Mouse (Mus musculus): ENCODE measurements around the gene 2010003K11Rik. TPM values are rescaled to one million over a fixed set of nuclear protein-coding genes. Genes with fewer than 3 reads are reported as not detected.

2010003K11Rik gene
- total and polyA plus RNA-seq, 3 experiments = not detected

DNA sequence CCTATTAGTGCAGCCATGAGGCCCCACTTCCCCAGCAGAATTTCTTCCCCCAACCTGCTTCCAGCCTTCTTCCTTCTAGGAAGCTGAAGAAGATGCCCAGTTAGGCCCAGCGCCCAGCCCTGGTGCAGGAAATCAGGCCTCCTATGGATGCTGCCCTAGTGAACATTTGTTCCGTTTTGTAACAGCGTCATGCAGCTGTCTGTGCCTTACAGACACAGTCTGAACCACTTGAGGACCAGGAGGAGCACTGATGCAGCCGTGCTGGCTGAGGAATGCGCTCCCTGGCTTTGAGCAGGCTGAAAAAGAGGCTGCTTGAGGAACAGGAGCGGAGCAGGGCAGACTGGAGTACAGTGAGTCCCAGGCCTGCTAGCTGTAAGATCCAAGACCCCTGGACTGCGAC is 3.7 kb downstream of the 2010003K11Rik start:
- Histone ChIP-seq H3K4me2 (ENCODE audit: insufficient read depth, low read depth, poor library complexity, severe bottlenecking) (no peak overlapping the region), H3K27me3 (replicated peaks) (peaks cover 2% of the 10 kb centered on the region), H3K9me3 (replicated peaks; ENCODE audit: low read length) (no peaks in the 10 kb centered on the region), H3K9ac (ENCODE audit: insufficient read depth, low read depth) (no peak overlapping the region), H3K4me1 (ENCODE audit: control insufficient read depth in 1 of 2, insufficient read depth in 2 of 2) (peaks cover 0 to 15% of the 10 kb centered on the region in 2 experiments; a peak in 2 of 4 replicates), H3K79me2 (replicated peaks; ENCODE audit: control insufficient read depth, extremely low read depth, insufficient read depth, poor library complexity, severe bottlenecking) (no peaks in the 10 kb centered on the region), H3K36me3 (replicated peaks in 1 of 2; ENCODE audit: control insufficient read depth in 1 of 2, insufficient read depth in 1 of 2, low read length in 1 of 2) (no peaks in the 10 kb centered on the region), H3K27ac (ENCODE audit: insufficient read depth, low read depth) (no peak overlapping the region), H3K4me3 (replicated peaks in 1 of 3; ENCODE audit: low read depth in 2 of 3, low read length in 2 of 3, poor library complexity in 1 of 3) (no peak overlapping the region)
- dilution Hi-C loops (cut with MboI; ENCODE audit: extremely low pct_ligation_motif_present, extremely low pct_unique_long_range_greater_than_20kb, low sequenced_read_pairs) = no loop called here
- DNase-seq (ENCODE audit: extremely low read depth) = no peak
- in situ Hi-C loops (cut with MboI; ENCODE audit: low pct_ligation_motif_present, low pct_unique_long_range_greater_than_20kb, low sequenced_read_pairs) = loop anchor here (5.0 to 25.0 kb wide), 4 partner anchors 130 to 493 kb away; partner anchors contain the start of genes Ctsf, Npas4 and Rce1
- TF ChIP-seq POLR2AphosphoS2 (IDR thresholded peaks at IDR 0.05; ENCODE audit: low read depth, low read length) = no peak
- no peak for TF ChIP-seq PAX5 (IDR thresholded peaks at IDR 0.05; ENCODE audit: low read length)
- no peak for TF ChIP-seq HCFC1 (IDR thresholded peaks at IDR 0.05; ENCODE audit: low read depth, low read length)
- TF ChIP-seq GABPA (IDR thresholded peaks at IDR 0.05; ENCODE audit: insufficient replicate concordance, low read depth, low read length) = no peak
- no peak for TF ChIP-seq MAX (IDR thresholded peaks at IDR 0.05; ENCODE audit: low read length)
- no peak for TF ChIP-seq MEF2A (IDR thresholded peaks at IDR 0.05; ENCODE audit: borderline replicate concordance, low read depth, low read length)
- TF ChIP-seq ZKSCAN1 (IDR thresholded peaks at IDR 0.05; ENCODE audit: borderline replicate concordance, low read depth, low read length) = no peak
- no peak for TF ChIP-seq USF2 (conservative IDR thresholded peaks at IDR 0.05; ENCODE audit: low read depth, low read length)
- no peak for TF ChIP-seq ZNF384 (IDR thresholded peaks at IDR 0.05; ENCODE audit: low read depth, low read length)
- TF ChIP-seq TCF12 (IDR thresholded peaks at IDR 0.05; ENCODE audit: low read depth, low read length) = no peak
- no peak for TF ChIP-seq ETS1 (conservative IDR thresholded peaks at IDR 0.05; ENCODE audit: low read depth, low read length)
- no peak for TF ChIP-seq TBP (conservative IDR thresholded peaks at IDR 0.05; ENCODE audit: low read depth, low read length)

DNA sequence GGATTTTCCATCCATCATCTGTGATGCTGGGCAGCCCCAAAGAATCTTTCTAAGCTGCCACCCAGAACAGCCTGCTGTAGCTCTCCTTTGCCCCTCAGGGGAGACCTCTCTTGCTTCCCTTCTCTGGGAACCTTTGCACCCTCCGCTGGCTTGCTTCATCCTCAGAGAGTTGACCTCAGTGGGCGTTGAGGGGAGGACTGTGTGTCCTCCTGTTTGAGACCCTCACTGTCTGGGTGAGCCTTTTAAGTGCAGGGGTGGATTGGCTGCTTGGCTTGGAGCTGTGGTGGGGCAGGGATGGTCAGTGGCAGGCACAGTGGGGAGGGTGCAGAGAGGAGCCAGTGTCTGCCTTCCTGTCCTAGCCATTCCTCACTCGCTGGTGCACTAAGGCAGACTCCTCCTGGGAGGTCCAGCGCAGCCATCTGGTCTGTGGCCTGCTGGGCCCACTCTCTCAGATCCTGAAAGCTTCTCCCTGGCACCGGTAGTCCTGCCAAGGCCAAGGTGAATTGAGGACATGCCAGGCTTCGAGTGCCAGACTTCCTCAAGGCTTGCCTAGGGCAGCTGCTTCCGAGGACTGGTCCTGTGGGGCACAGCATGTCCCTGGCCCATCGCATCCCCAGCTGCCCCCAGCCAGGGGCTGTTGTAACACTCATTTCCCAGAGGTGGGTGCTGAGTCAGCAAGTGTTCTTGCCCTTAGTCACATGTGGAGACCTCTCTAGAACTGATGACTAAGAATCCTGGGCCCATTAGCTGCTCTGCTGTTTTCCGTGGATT is 5.7 kb downstream of the 2010003K11Rik start:
- TF ChIP-seq MXI1 (IDR thresholded peaks at IDR 0.05; ENCODE audit: low read depth, low read length) (no peak), ZNF384 (IDR thresholded peaks at IDR 0.05; ENCODE audit: low read depth, low read length) (no peak), POLR2A (IDR thresholded peaks at IDR 0.05; ENCODE audit: low read depth, low read length) (no peak), MAFK (IDR thresholded peaks at IDR 0.05; ENCODE audit: insufficient replicate concordance, low read length) (peak; percentile 87; the same call in 1 of the 2 replicates), MAX (IDR thresholded peaks at IDR 0.05; ENCODE audit: low read length) (no peak), USF2 (conservative IDR thresholded peaks at IDR 0.05; ENCODE audit: low read depth, low read length) (no peak), USF1 (IDR thresholded peaks at IDR 0.05; ENCODE audit: low read depth, low read length) (no peak), BHLHE40 (IDR thresholded peaks at IDR 0.05; ENCODE audit: low read depth, low read length) (no peak)
- no peak overlapping the region for H3K27ac ChIP-seq (ENCODE audit: insufficient read depth, low read depth)
- in situ Hi-C loops (cut with MboI; ENCODE audit: low pct_ligation_motif_present, low pct_unique_long_range_greater_than_20kb, low sequenced_read_pairs) (loop anchor here (10.0 to 25.0 kb wide), 3 partner anchors 132 to 495 kb away; partner anchors contain the start of genes Ctsf, Npas4 and Rce1), dilution Hi-C loops (cut with MboI; ENCODE audit: extremely low pct_ligation_motif_present, extremely low pct_unique_long_range_greater_than_20kb, low sequenced_read_pairs) (no loop called here)
- H3K4me2 ChIP-seq (ENCODE audit: insufficient read depth, low read depth, poor library complexity, severe bottlenecking) = no peak overlapping the region
- H3K36me3 ChIP-seq (replicated peaks in 1 of 2; ENCODE audit: control insufficient read depth in 1 of 2, insufficient read depth in 1 of 2, low read length in 1 of 2) = no peaks in the 10 kb centered on the region
- H3K9ac ChIP-seq (ENCODE audit: insufficient read depth, low read depth) = no peak overlapping the region
- DNase-seq (ENCODE audit: extremely low read depth) = no peak
- H3K4me1 ChIP-seq (ENCODE audit: control insufficient read depth in 1 of 2, insufficient read depth in 2 of 2) = peaks cover 0 to 8% of the 10 kb centered on the region in 2 experiments; a peak in 2 of 4 replicates
- no peaks in the 10 kb centered on the region for H3K79me2 ChIP-seq (replicated peaks; ENCODE audit: control insufficient read depth, extremely low read depth, insufficient read depth, poor library complexity, severe bottlenecking)
- peaks cover 2% of the 10 kb centered on the region for H3K27me3 ChIP-seq (replicated peaks)
- H3K9me3 ChIP-seq (replicated peaks; ENCODE audit: low read length) = no peaks in the 10 kb centered on the region
- no peak overlapping the region for H3K4me3 ChIP-seq (replicated peaks in 1 of 3; ENCODE audit: low read depth in 2 of 3, low read length in 2 of 3, poor library complexity in 1 of 3)
